Mouse (Mus musculus): ENCODE results near the gene Krtap24-1. TPM values are rescaled to one million over a fixed set of nuclear protein-coding genes. Genes with fewer than 3 reads are reported as not detected.

Gene Krtap24-1
- polyA plus RNA-seq, 2 experiments: not detected

- H3K4me3 ChIP-seq (ENCODE audit: insufficient read depth in 1 of 2, low read depth in 2 of 2, low read length in 2 of 2): no peak overlapping the region
- no peaks in the 10 kb centered on the region for H3K9me3 ChIP-seq (ENCODE audit: control insufficient read depth, low read length)
- ATAC-seq (ENCODE audit: insufficient read depth) (no peak), DNase-seq (ENCODE audit: low read depth in 3 of 3, low spot score in 3 of 3) (no peak)
- H3K36me3 ChIP-seq (replicated peaks; ENCODE audit: control insufficient read depth, insufficient read depth, low read depth): no peaks in the 10 kb centered on the region
- H3K27ac ChIP-seq: no peak overlapping the region
- WGBS (ENCODE audit: insufficient replicate concordance): 61% methylated on average over 4 of the region's 4 CpGs
- H3K4me1 ChIP-seq (replicated peaks; ENCODE audit: control insufficient read depth in 2 of 2, insufficient read depth in 2 of 2, low read length in 1 of 2): no peaks in the 10 kb centered on the region
- TF ChIP-seq EP300 (IDR thresholded peaks at IDR 0.05; ENCODE audit: low read depth) (no peak), CTCF (IDR thresholded peaks at IDR 0.05; ENCODE audit: low read depth) (no peak)
- no peaks in the 10 kb centered on the region for H3K27me3 ChIP-seq (ENCODE audit: control insufficient read depth, insufficient read depth, low read length)
- H3K9ac ChIP-seq (replicated peaks): no peak overlapping the region
- H3K4me2 ChIP-seq (ENCODE audit: low read depth): no peak overlapping the region
Observed at GRCm38 (mm10) chr16:88612712-88613111, 633 bp upstream of the Krtap24-1 start.

- ATAC-seq (ENCODE audit: insufficient read depth) (no peak), DNase-seq (ENCODE audit: low read depth in 3 of 3, low spot score in 3 of 3) (no peak)
- H3K36me3 ChIP-seq (replicated peaks; ENCODE audit: control insufficient read depth, insufficient read depth, low read depth): no peaks in the 10 kb centered on the region
- H3K9me3 ChIP-seq (ENCODE audit: control insufficient read depth, low read length): no peaks in the 10 kb centered on the region
- 76% methylated on average over 6 of the region's 6 CpGs for WGBS (ENCODE audit: insufficient replicate concordance)
- no peak overlapping the region for H3K9ac ChIP-seq (replicated peaks)
- no peaks in the 10 kb centered on the region for H3K4me1 ChIP-seq (replicated peaks; ENCODE audit: control insufficient read depth in 2 of 2, insufficient read depth in 2 of 2, low read length in 1 of 2)
- TF ChIP-seq CTCF (IDR thresholded peaks at IDR 0.05; ENCODE audit: low read depth): no peak
- TF ChIP-seq EP300 (IDR thresholded peaks at IDR 0.05; ENCODE audit: low read depth): no peak
- no peak overlapping the region for H3K4me2 ChIP-seq (ENCODE audit: low read depth)
- H3K4me3 ChIP-seq (ENCODE audit: insufficient read depth in 1 of 2, low read depth in 2 of 2, low read length in 2 of 2): no peak overlapping the region
- no peaks in the 10 kb centered on the region for H3K27me3 ChIP-seq (ENCODE audit: control insufficient read depth, insufficient read depth, low read length)
- H3K27ac ChIP-seq: no peak overlapping the region
Observed at GRCm38 (mm10) chr16:88604570-88604969, 7.5 kb downstream of the Krtap24-1 start.

GRCm38 (mm10) chr16:88602464-88602863, 9.6 kb downstream of the Krtap24-1 start:
- no peak overlapping the region for H3K9ac ChIP-seq (replicated peaks)
- H3K4me1 ChIP-seq (replicated peaks; ENCODE audit: control insufficient read depth in 2 of 2, insufficient read depth in 2 of 2, low read length in 1 of 2): no peaks in the 10 kb centered on the region
- no peak overlapping the region for H3K4me2 ChIP-seq (ENCODE audit: low read depth)
- DNase-seq (ENCODE audit: low read depth in 3 of 3, low spot score in 3 of 3): no peak
- H3K36me3 ChIP-seq (replicated peaks; ENCODE audit: control insufficient read depth, insufficient read depth, low read depth): no peaks in the 10 kb centered on the region
- H3K9me3 ChIP-seq (ENCODE audit: control insufficient read depth, low read length): no peaks in the 10 kb centered on the region
- H3K4me3 ChIP-seq (ENCODE audit: insufficient read depth in 1 of 2, low read depth in 2 of 2, low read length in 2 of 2): no peak overlapping the region
- 25% methylated on average over 1 of the region's 1 CpGs for WGBS (ENCODE audit: insufficient replicate concordance)
- no peak for ATAC-seq (ENCODE audit: insufficient read depth)
- H3K27me3 ChIP-seq (ENCODE audit: control insufficient read depth, insufficient read depth, low read length): no peaks in the 10 kb centered on the region
- no peak overlapping the region for H3K27ac ChIP-seq
- no peak for TF ChIP-seq CTCF (IDR thresholded peaks at IDR 0.05; ENCODE audit: low read depth)
- TF ChIP-seq EP300 (IDR thresholded peaks at IDR 0.05; ENCODE audit: low read depth): no peak

- Histone ChIP-seq H3K27me3 (ENCODE audit: control insufficient read depth, insufficient read depth, low read length) (no peaks in the 10 kb centered on the region), H3K4me1 (replicated peaks; ENCODE audit: control insufficient read depth in 2 of 2, insufficient read depth in 2 of 2, low read length in 1 of 2) (no peaks in the 10 kb centered on the region), H3K9me3 (ENCODE audit: control insufficient read depth, low read length) (no peaks in the 10 kb centered on the region), H3K36me3 (replicated peaks; ENCODE audit: control insufficient read depth, insufficient read depth, low read depth) (no peaks in the 10 kb centered on the region), H3K27ac (no peak overlapping the region), H3K9ac (replicated peaks) (no peak overlapping the region), H3K4me2 (ENCODE audit: low read depth) (no peak overlapping the region), H3K4me3 (ENCODE audit: insufficient read depth in 1 of 2, low read depth in 2 of 2, low read length in 2 of 2) (no peak overlapping the region)
- DNase-seq (ENCODE audit: low read depth in 3 of 3, low spot score in 3 of 3) (no peak), ATAC-seq (ENCODE audit: insufficient read depth) (no peak)
- WGBS (ENCODE audit: insufficient replicate concordance): 58% methylated on average over 8 of the region's 8 CpGs
- TF ChIP-seq CTCF (IDR thresholded peaks at IDR 0.05; ENCODE audit: low read depth): no peak
- no peak for TF ChIP-seq EP300 (IDR thresholded peaks at IDR 0.05; ENCODE audit: low read depth)
Observed at GRCm38 (mm10) chr16:88600303-88600702, 11.8 kb downstream of the Krtap24-1 start.

GRCm38 (mm10) chr16:88599504-88600237, 12.4 kb downstream of the Krtap24-1 start:
- H3K27me3 ChIP-seq (ENCODE audit: control insufficient read depth, insufficient read depth, low read length): no peaks in the 10 kb centered on the region
- no peak overlapping the region for H3K9ac ChIP-seq (replicated peaks)
- H3K27ac ChIP-seq: no peak overlapping the region
- DNase-seq (ENCODE audit: low read depth in 3 of 3, low spot score in 3 of 3) (no peak), ATAC-seq (ENCODE audit: insufficient read depth) (no peak)
- no peaks in the 10 kb centered on the region for H3K36me3 ChIP-seq (replicated peaks; ENCODE audit: control insufficient read depth, insufficient read depth, low read depth)
- WGBS (ENCODE audit: insufficient replicate concordance): 27% methylated on average over 16 of the region's 16 CpGs
- H3K4me1 ChIP-seq (replicated peaks; ENCODE audit: control insufficient read depth in 2 of 2, insufficient read depth in 2 of 2, low read length in 1 of 2): no peaks in the 10 kb centered on the region
- H3K4me2 ChIP-seq (ENCODE audit: low read depth): no peak overlapping the region
- TF ChIP-seq CTCF (IDR thresholded peaks at IDR 0.05; ENCODE audit: low read depth) (no peak), EP300 (IDR thresholded peaks at IDR 0.05; ENCODE audit: low read depth) (no peak)
- H3K4me3 ChIP-seq (ENCODE audit: insufficient read depth in 1 of 2, low read depth in 2 of 2, low read length in 2 of 2): no peak overlapping the region
- H3K9me3 ChIP-seq (ENCODE audit: control insufficient read depth, low read length): no peaks in the 10 kb centered on the region

Data from liver, embryonic 14.5 days (tissue).